Mouse (Mus musculus) regulatory T cell (primary cell): ENCODE measurements around the gene Coa6.
"Not testable (repeated sequence)": the region's sequence is repeated elsewhere in the genome, so short reads cannot be mapped to it uniquely, and the experiment has no call there.

ENCODE experiments used
- in situ Hi-C: fragments of 300-600 bp; cut with MboI, MseI; formaldehyde crosslinking; loops from one replicate; pipeline ENCODE4 v1.15.1; 2025; ENCODE audit warnings: high pct_unique_total_duplicates

Coa6 gene

DNA sequence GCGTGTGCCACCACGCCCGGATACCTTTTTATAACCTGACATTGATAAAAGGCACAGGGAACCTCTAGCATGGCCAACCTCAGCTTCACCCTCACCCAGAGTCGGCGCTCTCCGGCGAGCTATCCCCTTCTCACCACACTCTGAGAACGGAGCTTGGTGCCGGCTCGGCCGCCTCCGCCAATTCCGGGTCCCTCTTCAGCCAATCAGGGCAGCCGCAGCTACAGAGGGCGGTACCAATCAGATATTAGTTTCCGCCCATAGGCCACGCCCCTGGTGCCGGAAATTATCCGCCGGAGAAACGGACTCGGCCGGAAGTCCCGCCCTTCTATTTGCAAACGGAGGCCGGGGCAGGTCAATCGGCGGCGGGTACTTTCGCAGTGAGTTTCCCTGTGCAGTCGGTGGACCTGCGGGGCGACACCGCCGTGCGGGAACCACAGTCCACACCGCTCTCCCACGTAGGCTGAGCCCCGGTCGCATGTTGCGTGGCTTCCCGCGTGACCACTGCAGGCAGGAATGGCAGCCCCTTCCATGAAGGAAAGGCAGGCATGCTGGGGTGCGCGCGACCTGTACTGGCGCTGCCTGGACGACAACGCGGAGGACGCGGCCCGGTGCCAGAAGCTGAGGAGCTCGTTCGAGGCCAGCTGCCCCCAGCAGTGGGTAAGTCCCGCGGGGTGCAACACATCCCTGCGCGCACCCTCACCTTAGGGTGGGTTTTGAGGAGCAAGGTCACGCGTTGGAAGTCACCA, at the start of gene Coa6:
Gene Coa6 (plus strand): TSS at position 342 of the 746 bp plus-strand sequence.
- in situ Hi-C loops = no loop called here

DNA sequence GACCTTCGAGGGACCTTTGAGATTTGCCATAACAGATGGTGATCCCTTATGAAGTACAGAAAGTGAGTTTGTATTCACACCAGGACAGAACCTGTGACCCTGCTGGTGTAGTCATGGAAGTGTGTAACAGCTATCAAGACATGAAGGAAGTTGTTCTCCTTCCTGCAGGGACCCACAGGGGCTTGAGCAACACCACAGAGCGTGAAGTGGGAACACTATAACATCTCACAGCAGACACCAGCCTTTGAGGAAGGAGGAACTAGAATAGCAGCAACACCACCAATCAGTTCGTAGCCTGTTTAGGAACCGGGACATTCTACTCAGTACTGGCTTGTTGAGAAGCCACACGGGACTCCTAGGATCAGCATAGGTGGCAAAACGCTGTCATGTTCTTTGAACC, 42.7 kb upstream of the Coa6 start:
- in situ Hi-C loops = loop anchor here (5.0 kb wide), 1 partner anchor 67 kb away; no protein-coding TSS in a partner anchor

DNA sequence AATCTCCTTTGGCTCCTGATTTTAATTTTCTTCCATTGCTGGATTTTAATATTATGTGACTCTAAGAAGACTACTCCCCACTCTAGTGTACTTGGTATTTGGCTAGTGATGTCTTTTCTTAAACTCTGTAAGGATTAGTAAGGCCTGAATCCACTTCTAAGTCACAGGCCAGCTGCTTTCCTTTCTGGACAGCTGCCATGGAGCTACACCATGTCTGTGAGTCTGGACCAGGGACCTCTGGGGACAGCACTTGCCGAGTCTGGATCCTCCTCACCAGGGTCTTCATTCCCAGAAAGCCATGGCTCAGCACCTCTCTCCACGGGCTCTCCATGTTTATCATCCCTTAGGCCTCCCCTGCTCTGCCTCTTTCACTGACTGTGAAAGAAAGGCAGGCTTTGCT, 42.2 kb upstream of the Coa6 start:
- in situ Hi-C loops = no loop called here

DNA sequence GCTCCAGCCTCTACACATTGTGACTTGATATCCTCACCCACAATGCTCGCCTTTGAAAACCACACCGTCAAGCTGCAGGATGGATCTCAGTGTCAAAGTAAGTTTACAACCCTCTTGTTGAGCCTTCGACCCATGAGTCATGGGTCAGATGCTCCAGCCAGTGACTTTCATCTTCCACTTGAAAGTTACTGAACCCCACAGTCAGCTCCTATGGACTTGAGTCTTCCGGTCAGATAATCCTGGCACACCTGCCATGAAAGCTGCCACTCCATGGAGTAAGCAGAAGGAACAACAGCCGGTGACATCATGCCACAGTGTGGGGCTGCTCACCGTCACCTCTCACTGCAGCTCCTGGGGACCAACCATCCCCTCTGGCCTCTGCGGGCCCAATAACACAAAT, 41.0 kb upstream of the Coa6 start:
- in situ Hi-C loops = no loop called here

DNA sequence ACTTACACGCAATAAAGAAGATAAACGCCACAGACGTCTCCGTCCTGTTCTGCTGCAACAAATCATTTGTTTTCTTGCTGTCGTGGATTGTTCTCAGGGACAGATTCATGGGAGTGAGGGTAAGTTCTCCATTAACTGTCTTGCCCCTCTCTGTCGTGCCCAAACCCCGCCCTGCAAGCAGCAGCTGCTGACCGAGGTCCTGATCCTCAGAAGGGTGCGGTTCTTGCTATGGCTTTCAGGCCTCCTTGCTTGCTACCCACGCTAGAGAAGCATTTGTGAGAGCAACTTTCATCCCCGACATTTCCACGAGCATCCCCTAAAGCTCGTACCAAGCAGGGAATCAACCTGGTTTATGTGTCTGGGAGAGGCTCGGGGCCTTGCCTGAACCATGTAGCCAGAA, 40.1 kb upstream of the Coa6 start:
- in situ Hi-C loops = no loop called here

DNA sequence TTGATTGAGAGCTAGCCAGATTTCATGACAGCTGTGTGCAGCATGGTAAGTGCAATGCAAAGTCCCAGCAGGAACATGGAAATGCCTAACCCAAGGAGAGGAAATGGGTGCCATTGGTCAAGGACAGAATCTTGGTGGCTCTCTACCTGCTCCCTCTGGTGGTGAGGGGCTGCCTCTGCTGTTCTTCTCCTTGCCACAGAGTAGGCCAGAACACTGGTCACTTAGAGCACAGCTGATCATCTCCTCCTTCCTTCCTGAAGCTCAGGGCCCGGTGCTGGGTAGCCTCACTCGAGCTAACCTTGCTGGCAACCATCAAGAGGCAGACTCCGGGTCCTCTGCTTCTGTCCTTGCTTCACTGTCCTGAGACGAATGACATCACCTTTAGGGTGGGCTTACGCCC, 39.6 kb upstream of the Coa6 start:
- in situ Hi-C loops = no loop called here

DNA sequence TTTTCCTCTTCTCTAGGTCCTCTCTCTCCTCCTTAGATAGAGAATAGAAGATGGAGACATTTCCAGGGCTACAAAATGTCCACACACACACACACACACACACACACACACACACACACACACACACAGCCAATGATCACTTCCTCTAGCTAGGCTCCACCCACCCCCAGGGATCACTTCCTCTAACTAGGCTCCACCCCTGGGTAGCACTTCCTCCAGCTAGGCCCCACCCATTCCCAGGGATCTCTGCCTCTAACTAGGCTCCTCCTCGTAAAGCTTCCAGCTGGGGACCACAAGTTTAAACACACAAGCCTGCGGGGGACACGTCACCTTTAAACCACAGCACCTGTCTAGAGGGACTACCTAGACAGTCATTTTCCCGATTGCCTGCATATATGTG, 34.7 kb upstream of the Coa6 start:
- in situ Hi-C loops = no loop called here

DNA sequence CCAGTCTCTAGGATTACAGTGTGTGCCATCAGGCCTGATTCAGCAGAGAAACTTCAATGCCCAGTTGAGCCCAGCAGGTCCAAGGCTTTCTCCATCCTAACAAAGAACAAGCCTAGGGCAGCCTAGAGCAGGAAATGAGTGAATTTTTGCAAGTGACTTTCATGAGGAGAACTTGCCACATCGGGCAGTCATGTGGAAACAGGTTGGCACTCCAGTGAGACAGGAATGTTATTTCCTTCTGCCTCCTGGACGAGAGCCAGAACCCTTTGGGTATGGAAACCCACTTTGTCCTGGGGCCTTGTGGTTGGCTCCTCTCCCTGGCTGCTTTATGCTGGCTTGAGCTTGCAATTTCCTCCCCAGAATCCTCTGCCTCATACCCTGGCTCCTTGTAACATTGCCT, 30.8 kb upstream of the Coa6 start:
- in situ Hi-C loops = no loop called here

DNA sequence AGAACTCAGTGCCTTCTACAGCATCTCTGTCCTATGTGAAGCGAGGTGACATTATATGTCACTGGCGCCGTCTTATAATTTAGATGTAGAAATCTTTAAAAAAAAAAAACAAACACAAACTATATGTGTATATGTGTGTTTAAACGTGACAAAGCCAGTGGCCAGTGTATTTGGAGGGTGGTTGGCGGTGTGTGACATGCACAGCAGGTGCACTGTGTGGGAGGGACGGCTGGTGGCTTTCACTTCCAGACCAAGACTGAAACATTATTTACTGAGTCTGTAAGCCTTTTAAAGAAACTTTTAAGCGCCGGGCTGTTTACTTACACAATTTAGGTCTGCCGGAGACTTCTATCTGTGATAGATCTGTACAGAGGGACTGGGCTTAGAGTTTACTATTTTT, 26.9 kb upstream of the Coa6 start:
- in situ Hi-C loops = no loop called here

DNA sequence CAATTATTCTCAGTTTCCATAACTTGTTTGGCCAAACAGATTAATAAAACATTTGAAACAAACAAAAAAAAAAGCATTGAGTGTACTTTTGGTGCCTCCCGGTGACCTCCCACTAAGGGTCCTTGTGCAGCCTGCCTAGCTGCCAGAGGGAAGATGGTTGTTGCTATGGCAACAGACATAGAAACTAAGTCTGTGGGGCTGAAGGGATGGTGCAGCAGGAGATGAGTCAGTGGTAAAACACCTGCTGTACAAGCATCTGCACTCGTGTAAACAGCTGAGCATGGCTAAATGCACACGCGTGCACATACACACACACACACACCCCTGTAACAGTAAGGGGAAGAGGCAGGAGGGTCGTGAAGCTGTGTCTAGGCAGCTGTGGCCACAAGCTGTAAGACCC, 26.4 kb upstream of the Coa6 start:
- in situ Hi-C loops = no loop called here

DNA sequence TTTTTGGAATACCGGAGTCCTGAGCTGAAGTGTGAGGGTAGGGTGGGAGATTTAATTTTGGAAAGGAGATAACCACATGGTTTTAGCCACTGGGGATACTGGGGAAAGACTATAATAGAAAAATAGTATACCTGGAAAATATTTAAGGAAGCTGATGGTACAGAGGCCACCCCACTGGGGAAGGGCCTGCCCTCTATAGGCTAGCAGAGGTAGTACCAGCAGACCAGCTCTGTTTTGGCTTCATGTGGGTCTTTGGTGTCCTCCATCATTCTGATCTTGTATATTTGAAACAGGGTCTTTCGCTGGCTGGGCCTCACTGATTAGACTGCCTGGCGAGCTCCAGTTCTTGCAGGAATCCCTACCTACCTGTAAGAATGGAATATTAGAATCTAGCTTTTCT, 24.0 kb upstream of the Coa6 start:
- in situ Hi-C loops = no loop called here

DNA sequence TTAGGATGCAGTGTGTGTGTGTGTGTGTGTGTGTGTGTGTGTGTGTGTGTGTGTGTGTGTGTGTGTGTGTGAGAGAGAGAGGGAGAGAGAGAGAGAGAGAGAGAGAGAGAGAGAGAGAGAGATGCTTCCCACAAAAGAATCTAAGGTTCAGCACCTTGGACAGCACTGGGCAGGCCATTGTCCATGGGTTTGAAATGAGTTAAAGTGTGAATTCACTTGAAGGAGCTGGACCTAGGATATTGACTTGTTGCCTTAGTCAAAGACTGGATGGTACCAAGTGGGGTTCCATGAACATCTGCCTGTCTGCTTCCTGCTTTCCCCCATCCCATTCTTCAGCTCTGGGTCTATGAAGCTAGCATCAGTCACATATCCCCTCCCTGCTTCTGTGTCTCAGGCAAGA, 17.8 kb upstream of the Coa6 start:
- in situ Hi-C loops = not testable (repeated sequence)

DNA sequence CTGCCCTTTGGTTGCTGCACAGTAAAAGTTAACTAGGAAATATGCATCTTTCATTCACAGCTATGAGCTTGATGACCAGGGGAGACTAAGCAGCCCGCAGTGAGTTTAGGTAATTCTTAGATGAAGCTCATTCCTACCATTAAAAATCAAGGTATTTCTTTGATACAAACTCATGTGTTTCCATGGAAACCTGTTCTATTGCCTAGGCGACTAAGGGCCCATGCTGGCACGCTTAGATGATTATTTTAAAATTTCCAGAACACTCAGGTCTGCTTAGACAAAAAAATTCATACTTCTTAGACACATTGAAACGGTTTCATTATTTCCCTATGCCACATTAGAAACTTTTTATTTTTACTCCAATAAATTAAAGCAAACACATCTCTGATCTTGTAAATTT, 17.3 kb upstream of the Coa6 start:
- in situ Hi-C loops = no loop called here

DNA sequence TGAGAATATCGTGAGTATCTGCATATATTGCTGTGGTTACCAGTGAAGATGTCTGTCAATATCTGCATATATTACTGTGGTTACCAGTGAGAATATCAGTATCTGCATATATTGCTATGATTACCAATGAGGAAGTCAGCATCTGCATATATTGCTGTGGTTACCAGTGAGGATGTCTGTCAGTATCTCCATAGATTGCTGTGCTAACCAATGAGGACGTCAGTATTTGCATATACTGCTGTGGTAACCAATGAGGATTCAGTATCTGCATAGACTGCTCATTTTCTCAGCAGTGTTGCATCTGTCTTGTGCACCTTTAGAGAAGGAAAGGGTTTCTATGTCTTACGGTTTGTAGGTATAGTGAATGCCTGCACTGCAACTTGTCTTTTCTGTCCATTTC, 1.5 kb upstream of the Coa6 start:
- in situ Hi-C loops = no loop called here

DNA sequence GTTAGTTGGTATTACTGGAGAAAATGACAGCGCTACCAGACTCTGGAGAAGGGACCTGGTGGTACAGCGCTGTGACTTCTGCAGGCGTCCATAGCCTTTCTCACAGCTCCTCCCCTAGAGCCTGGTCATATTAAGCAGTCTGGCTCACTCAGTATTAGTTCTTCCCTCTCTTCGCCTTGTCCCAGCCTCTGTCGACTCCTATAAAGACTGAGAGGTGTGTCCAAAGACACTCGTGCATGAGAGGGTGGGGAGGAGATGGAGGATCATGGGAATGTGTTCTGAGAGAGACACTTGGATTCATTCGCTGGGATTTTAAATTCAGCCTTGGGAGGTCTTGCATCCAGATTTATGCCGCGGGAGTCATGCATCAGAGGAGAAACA, 595 bp downstream of the Coa6 start:
- in situ Hi-C loops = no loop called here

DNA sequence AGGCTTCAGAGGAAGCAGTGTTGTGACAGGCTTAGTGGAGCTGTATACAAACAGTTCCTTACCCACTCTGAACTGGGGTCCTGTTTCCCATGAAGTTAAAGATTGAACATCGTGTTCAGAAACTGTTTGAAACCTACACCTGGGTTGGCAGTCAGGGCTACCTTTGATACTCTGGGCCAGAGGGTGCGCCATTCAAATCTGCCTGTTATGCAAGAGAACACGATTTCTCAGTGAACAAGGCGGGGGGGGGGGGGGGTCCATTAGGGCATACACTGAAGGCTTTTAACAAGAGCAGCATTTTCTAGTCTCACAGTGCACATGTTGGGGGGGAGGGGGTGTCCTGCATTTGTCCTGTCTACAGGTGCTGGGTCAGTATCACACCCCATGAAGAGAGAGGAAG, 1.8 kb downstream of the Coa6 start:
- in situ Hi-C loops = no loop called here

DNA sequence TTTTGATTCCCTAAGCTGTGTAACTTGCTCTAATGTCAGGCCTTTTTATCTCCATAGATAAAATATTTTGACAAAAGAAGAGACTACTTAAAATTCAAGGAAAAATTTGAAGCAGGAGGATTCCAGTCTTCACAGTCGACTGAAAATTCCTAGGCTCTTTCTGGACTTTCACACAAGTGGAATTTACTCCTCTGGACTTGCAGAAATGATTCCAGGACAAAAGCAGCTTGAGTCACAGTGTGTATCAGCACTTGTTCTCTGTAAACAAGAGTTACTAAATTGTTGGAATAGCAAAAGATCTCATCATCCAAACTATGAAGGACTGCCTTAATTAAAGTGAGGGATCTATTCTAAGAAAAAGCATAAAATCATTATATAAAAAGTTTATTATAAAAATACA, 2.6 kb downstream of the Coa6 start:
- in situ Hi-C loops = no loop called here

DNA sequence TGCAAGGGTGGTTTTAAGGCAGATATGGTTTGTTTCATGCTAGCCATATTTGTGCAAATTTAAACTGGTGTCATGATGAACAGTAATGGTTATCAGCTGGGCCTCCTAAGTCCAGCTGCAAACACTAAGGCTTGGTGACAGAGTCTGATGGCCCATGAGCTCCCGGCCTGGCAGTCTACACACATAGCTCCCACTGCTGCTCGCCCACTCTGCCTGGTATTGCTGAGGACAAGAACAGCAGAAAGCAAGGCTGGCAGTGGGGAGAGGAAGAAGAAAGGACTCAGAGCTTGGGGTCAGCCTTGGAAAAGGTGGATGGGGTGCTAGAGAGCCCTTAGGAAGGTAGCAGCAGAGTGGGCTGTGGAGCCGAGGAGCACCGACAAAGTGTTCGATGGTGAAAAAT, 7.3 kb downstream of the Coa6 start:
- in situ Hi-C loops = no loop called here

DNA sequence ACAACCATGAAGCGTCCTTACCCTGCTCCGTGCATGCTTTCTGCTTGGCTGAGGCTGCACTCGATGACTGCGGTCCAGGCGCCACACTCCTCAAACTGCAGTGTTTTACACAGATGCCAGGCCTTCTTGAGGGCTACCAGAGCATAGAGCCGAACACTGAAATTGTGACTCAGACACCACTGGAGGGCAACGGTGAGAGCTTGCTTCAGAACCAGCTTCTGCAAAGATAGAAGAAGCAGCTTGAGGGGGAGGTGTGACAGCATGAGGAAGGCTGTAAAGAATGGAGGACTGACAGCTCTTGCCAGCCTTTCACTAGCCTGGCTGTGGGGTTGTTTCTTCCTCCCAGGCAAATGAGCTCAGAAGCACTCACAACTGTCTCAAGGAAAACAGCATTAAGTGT, 11.5 kb downstream of the Coa6 start:
- in situ Hi-C loops = no loop called here

DNA sequence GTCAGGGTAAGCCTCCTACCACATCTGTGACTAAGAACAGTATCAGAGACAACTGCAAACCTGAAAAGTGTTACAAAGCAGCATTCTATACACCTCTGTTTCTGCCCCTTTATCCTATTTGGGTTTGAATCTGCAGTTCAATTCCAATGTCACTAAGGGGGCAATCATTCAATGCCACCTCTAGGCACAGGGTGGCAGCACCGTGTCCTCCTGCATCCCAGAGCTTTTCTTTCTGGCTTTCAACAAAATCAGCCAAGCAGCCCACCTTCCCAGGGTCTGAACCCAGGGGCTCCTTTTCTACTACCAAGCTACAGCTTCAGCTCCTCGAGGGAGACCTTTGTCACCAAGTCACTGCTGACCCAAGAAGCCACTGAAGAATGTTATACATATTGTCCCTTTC, 16.6 kb downstream of the Coa6 start:
- in situ Hi-C loops = no loop called here

DNA sequence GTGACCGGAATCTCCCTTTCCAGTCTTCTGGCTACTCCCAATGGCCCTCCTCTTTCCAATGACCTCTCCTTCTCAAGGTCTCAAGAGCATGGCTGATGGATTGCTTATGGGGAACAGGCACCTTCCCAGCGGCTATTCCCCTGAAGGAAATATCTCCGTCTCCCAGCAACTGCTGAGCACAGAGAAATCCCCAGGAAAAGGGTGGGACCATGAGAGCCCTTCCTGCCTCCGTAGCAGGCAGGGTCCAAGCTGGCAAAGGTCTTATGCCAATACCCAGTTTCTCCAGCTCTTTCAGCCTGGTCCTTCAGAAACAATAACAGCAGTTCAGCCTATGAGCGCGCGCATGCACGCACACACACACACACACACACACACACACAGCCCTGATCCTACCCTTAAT, 28.8 kb downstream of the Coa6 start:
- in situ Hi-C loops = no loop called here

DNA sequence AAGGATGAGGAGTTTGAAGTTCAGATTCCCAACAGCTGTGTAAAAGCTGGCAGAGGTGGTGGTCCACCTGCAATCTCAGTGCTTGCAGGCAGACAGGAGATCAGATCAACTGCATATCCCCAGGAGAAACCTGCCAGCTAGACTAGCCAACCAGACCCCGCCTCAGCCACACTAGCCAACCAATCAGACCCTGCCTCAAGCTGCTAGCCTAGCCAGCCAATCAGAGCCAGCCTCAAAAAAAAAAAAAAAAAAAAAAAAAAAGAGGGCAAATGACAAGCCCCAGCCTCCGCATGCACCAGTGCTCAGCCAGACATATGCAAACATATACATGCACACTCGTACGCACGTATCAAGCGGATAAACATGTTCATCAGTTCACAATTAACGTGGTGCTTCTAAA, 33.1 kb downstream of the Coa6 start:
- in situ Hi-C loops = no loop called here

DNA sequence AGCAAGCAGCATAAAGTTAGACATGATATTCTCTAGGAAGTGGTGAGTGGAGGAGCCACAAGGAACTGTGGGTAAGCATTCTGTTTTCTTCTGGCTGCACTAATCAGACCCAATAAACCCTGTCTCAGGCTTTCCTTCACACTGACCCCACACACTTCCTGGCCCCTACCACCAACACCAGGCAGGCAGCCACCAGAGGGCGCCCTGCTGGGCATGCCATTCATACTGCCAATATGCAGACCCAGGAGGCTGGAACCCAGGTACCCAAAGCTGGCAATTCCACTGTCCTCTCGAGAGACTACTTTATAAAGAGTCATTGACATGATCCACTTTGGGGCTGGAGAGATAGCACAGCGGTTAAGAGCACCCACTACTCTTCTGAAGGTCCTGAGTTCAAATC, 38.0 kb downstream of the Coa6 start:
- in situ Hi-C loops = loop anchor here (10.0 kb wide), 1 partner anchor 195 kb away; no protein-coding TSS in a partner anchor

DNA sequence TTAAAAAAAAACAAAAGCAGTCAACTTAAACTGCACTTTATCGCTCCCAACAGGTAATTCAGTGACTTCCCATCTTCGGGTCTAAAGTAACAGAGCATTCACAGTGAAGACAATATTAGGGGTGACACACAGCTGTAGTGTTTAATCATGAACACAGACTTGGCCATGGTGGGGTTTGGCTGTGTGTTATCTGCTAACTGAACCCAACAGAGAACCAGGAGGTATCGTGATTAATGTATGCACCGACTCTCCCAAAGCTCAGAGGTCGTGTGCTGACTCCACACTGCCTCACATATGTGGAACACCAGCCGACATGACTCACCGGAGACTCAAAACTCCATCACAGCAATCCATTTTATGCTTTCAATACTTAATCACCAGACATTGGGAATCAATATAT, 39.4 kb downstream of the Coa6 start:
- in situ Hi-C loops = loop anchor here (10.0 kb wide), 1 partner anchor 197 kb away; no protein-coding TSS in a partner anchor
